Mouse (Mus musculus): ENCODE data around the gene Kat8.

DNA sequence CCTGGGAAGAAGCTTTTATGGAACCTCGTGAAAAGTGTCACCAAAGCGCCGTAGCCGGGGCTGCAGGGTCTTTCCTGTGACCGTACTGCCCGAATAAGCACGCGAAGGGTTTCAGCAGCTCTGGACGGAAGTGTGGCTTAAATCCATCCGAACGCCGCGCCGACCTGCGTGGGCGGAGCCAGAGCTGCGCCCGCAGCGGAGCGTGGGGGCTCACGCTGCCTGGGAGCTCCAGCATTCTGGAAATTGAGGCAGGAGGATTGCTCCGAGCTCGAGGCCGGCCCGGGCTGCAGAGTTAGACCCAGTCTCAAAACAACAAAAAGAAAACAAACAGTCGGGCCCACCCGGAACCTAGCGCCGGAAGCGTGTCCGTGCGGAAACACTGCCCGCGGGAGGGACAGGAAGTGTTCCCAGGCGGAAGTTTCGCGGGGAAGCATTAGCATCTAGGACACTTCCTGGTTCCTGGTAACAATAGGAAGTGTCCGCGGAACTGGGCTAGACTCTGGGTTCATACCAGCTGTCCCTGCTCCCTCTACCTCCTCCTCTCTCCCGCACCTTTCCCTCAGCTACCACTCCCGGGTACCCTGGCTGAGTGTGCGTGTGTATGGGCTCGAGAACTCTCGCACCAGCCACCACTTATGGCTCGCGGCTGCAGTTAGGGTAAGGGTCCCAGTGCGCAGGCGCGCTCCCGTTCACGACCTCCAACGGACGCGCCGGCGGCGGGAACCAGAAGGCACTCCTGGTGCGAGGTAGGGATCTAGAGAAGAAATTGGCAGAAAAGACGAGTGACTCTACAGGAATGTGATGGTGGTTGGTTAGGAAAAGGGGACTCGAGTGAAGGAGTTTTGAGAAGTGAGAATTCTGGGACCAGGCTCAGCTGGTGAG, 35.6 kb upstream of the Kat8 start, which contains the start of gene Zfp668:
- TF ChIP-seq CTCF (conservative IDR thresholded peaks at IDR 0.05; ENCODE audit: low read length): no peak
- no peak for TF ChIP-seq POU5F1 (IDR thresholded peaks at IDR 0.05; ENCODE audit: borderline replicate concordance, low read length)

All from E14TG2a.4 (cell line).